Mouse (Mus musculus): ENCODE results near the gene Gm14435. TPM values are rescaled to one million over a fixed set of nuclear protein-coding genes. Genes with fewer than 3 reads are reported as not detected.
"Not testable (repeated sequence)": the region's sequence is repeated elsewhere in the genome, so short reads cannot be mapped to it uniquely, and the experiment has no call there.

The Gm14435 gene
- total RNA-seq (2021) = 10 to 100 TPM; 18.7 to 19.1 TPM
- long read RNA-seq, experiment 1, transcript Gm14435-202 (3 exons, 1,127 nt) = major isoform, 5 of 6 reads
- long read RNA-seq, experiment 1, partial matches to known transcripts = 0 of 6 reads
- long read RNA-seq, experiment 1, other reads (novel, unspliced or antisense) = 1 of 6 reads
- long read RNA-seq, experiment 2, partial matches to known transcripts = 0 of 2 reads
- long read RNA-seq, experiment 2, other reads (novel, unspliced or antisense) = 0 of 2 reads

GRCm38 (mm10) chr2:176423294-176423693 is at the start of gene Gm14435:
Gm14435 (plus strand) TSS chr2:176423594.
- intact Hi-C loops (cut with DNase I); DNase-seq: not testable (repeated sequence)

Other genes with a start within 250 kb of the Gm14435 start
- gene 2210418O10Rik, start 197.0 kb upstream of the Gm14435 start, total RNA-seq (2021) = 1 to 10 TPM; 2.9 to 3.3 TPM
- gene Gm11009, start 104.1 kb upstream of the Gm14435 start, total RNA-seq (2021) = not detected
- not detected for gene Gm14434, start 63.2 kb downstream of the Gm14435 start, total RNA-seq (2021)
- not detected for gene Zfp967, start 97.5 kb downstream of the Gm14435 start, total RNA-seq (2021)
- 1 to 10 TPM in 1 of 2 experiments, under 1 TPM in 1; 0.93 to 2.6 TPM for gene Gm14308, start 212.8 kb downstream of the Gm14435 start, total RNA-seq (2021)
- 10 to 100 TPM; 12.7 to 13.5 TPM for gene Zfp973, start 246.9 kb downstream of the Gm14435 start, total RNA-seq (2021)

Data from heart, postnatal 14 days (tissue).